Mouse (Mus musculus) cerebellum, adult 2 months (tissue): ENCODE measurements around the gene Lrfn3. TPM values are rescaled to one million over a fixed set of nuclear protein-coding genes. Genes with fewer than 3 reads are reported as not detected.

Experiments used
- DNase-seq, 2 experiments: peaks; one replicate each; pipeline ENCODE4 v3.0.0; 2021
- H3K27ac ChIP-seq: fragments of 200-500 bp; 2 replicates; pipeline ENCODE4 v1.5.1; 2012; ENCODE audit warnings: low read length, control low read depth, inconsistent platforms; ENCODE audit not compliant: insufficient read depth
- H3K27me3 ChIP-seq: fragments of 200-500 bp; 2 replicates; pipeline ENCODE4 v1.6.1; 2012; ENCODE audit warnings: inconsistent platforms, mild to moderate bottlenecking, low read length, moderate library complexity; ENCODE audit not compliant: control insufficient read depth, insufficient read depth
- H3K4me1 ChIP-seq: fragments of 200-500 bp; 2 replicates; pipeline ENCODE4 v1.6.1; 2011; ENCODE audit warnings: low read length; ENCODE audit not compliant: control insufficient read depth, insufficient read depth
- H3K4me3 ChIP-seq: fragments of 200-500 bp; replicated peaks from 2 replicates; pipeline ENCODE3; 2011; ENCODE audit warnings: mild to moderate bottlenecking, low read depth, low read length, control low read depth; ENCODE audit not compliant: insufficient read depth
- CTCF ChIP-seq: fragments of 200-500 bp; IDR thresholded peaks from 2 replicates; pipeline ENCODE4 v1.5.1; 2011; ENCODE audit warnings: low read depth, mild to moderate bottlenecking, control low read depth, low read length, moderate library complexity, borderline replicate concordance; ENCODE audit not compliant: insufficient read depth
- POLR2A ChIP-seq: fragments of 200-500 bp; IDR thresholded peaks from 2 replicates; pipeline ENCODE4 v1.6.1; 2011; ENCODE audit warnings: low read length, control low read depth, borderline replicate concordance; ENCODE audit not compliant: insufficient read depth
- WGBS: fragments of 180-500 bp; shearing (Covaris S2); methylation state at CpG from one replicate; pipeline ENCODE4 v1.1.7; 2018; 5-methylcytosine and 5-hydroxymethylcytosine counted together
- polyA plus RNA-seq: library from polyadenylated mRNA; depleted of rRNA; stranded (reverse); fragments of >200 nt; gene quantifications from 2 replicates; pipeline ENCODE4 v1.2.3, GENCODE M21; 2012; rRNA removed

Gene Lrfn3
- polyA plus RNA-seq, 1 experiment, result 20.4 TPM

GRCm38 (mm10) chr7:30308076-30309005, 54.2 kb downstream of the Lrfn3 start, which contains the start of gene Alkbh6:
Gene Alkbh6, plus strand, starts transcription at chr7:30308717.
- TF ChIP-seq POLR2A, result peak; percentile 96
- TF ChIP-seq CTCF, result peak; percentile 10; the same call in 1 of the 2 replicates
- Histone ChIP-seq H3K4me1 (peaks cover 4% of the 10 kb centered on the region; the same call in 1 of the 2 replicates), H3K27me3 (no peaks in the 10 kb centered on the region), H3K27ac (peak within 1 kb of the TSS; percentile 49), H3K4me3 (peak within 1 kb of the TSS; percentile 80)
- DNase-seq, result peak; percentile 94 to 98
- 3% methylated on average over 27 of the region's 27 CpGs for WGBS

GRCm38 (mm10) chr7:30306083-30306779, 56.3 kb downstream of the Lrfn3 start:
- Histone ChIP-seq H3K27ac (no peak overlapping the region), H3K4me1 (peaks cover 4% of the 10 kb centered on the region; the same call in 1 of the 2 replicates), H3K4me3 (no peak overlapping the region), H3K27me3 (no peaks in the 10 kb centered on the region)
- DNase-seq, result no peak
- TF ChIP-seq CTCF (peak; percentile 48; the same call in 1 of the 2 replicates), POLR2A (no peak)
- WGBS, result 88% methylated on average over 16 of the region's 16 CpGs

Other genes with a start within 250 kb of the Lrfn3 start
- gene Zfp382, start 240.8 kb downstream of the Lrfn3 start, polyA plus RNA-seq, result 7.1 and 8.3 TPM in 2 replicates
- gene Zfp146, start 193.0 kb downstream of the Lrfn3 start, polyA plus RNA-seq, result 37.6 and 38.0 TPM in 2 replicates
- gene Cox7a1, start 178.6 kb downstream of the Lrfn3 start, polyA plus RNA-seq, result 24.7 and 32.0 TPM in 2 replicates
- gene Capns1, start 164.0 kb downstream of the Lrfn3 start, polyA plus RNA-seq, result 463 and 475 TPM in 2 replicates
- 167 and 182 TPM in 2 replicates for gene Polr2i, start 130.8 kb downstream of the Lrfn3 start, polyA plus RNA-seq
- gene Tbcb, start 130.5 kb downstream of the Lrfn3 start, polyA plus RNA-seq, result 134 and 147 TPM in 2 replicates
- not detected in 2 replicates for gene Ovol3, start 127.0 kb downstream of the Lrfn3 start, polyA plus RNA-seq
- gene Thap8, start 82.7 kb downstream of the Lrfn3 start, polyA plus RNA-seq, result 0.16 TPM in 1 of 2 replicates, not detected in the other
- 3.8 and 4.6 TPM in 2 replicates for gene Wdr62, start 82.4 kb downstream of the Lrfn3 start, polyA plus RNA-seq
- 726 and 810 TPM in 2 replicates for gene Clip3, start 71.0 kb downstream of the Lrfn3 start, polyA plus RNA-seq
- 197 and 214 TPM in 2 replicates for gene Alkbh6, start 54.1 kb downstream of the Lrfn3 start, polyA plus RNA-seq
- gene Syne4, start 48.0 kb downstream of the Lrfn3 start, polyA plus RNA-seq, result 63.4 and 63.8 TPM in 2 replicates
- gene E130208F15Rik, start 41.0 kb downstream of the Lrfn3 start, polyA plus RNA-seq, result 0.57 and 0.73 TPM in 2 replicates
- 21.9 and 23.8 TPM in 2 replicates for gene Sdhaf1, start 38.9 kb downstream of the Lrfn3 start, polyA plus RNA-seq
- 23.5 and 32.5 TPM in 2 replicates for gene Tyrobp, start 51.0 kb upstream of the Lrfn3 start, polyA plus RNA-seq
- gene Hcst, start 57.1 kb upstream of the Lrfn3 start, polyA plus RNA-seq, result 0.34 and 0.84 TPM in 2 replicates
- 5.1 and 5.4 TPM in 2 replicates for gene Nfkbid, start 59.0 kb upstream of the Lrfn3 start, polyA plus RNA-seq
- gene Aplp1, start 82.8 kb upstream of the Lrfn3 start, polyA plus RNA-seq, result 782 and 892 TPM in 2 replicates
- 2.7 TPM in 2 replicates for gene Kirrel2, start 94.9 kb upstream of the Lrfn3 start, polyA plus RNA-seq
- gene Nphs1, start 95.5 kb upstream of the Lrfn3 start, polyA plus RNA-seq, result 0.43 and 0.56 TPM in 2 replicates
- not detected in 2 replicates for gene Prodh2, start 130.8 kb upstream of the Lrfn3 start, polyA plus RNA-seq
- 38.5 and 39.8 TPM in 2 replicates for gene Arhgap33, start 172.3 kb upstream of the Lrfn3 start, polyA plus RNA-seq
- 23.8 and 24.3 TPM in 2 replicates for gene Hspb6, start 189.4 kb upstream of the Lrfn3 start, polyA plus RNA-seq
- 5.6 and 7.4 TPM in 2 replicates for gene Proser3, start 189.5 kb upstream of the Lrfn3 start, polyA plus RNA-seq
- gene Lin37, start 197.1 kb upstream of the Lrfn3 start, polyA plus RNA-seq, result 60.2 and 62.5 TPM in 2 replicates
- gene U2af1l4, start 200.5 kb upstream of the Lrfn3 start, polyA plus RNA-seq, result 109 and 117 TPM in 2 replicates
- gene Gm49396, start 200.6 kb upstream of the Lrfn3 start, polyA plus RNA-seq, result 11.9 and 12.3 TPM in 2 replicates
- 147 and 155 TPM in 2 replicates for gene Psenen, start 200.9 kb upstream of the Lrfn3 start, polyA plus RNA-seq
- 8.3 and 10.1 TPM in 2 replicates for gene Igflr1, start 202.7 kb upstream of the Lrfn3 start, polyA plus RNA-seq
- 57.7 and 60.0 TPM in 2 replicates for gene Kmt2b, start 226.0 kb upstream of the Lrfn3 start, polyA plus RNA-seq
- gene Zbtb32, start 236.1 kb upstream of the Lrfn3 start, polyA plus RNA-seq, result not detected in 2 replicates